Mouse (Mus musculus): ENCODE measurements at regions not wholly inside any gene's neighbourhood (a gene's known extent, or its start where the extent isn't known, plus 50 kb on each side); places are given as distances from the start of the nearest gene placed in this dataset.

GRCm38 (mm10) chr9:62181182-62181830 lies 58.9 kb upstream of the Glce start:
- TF ChIP-seq GATA4 (IDR thresholded peaks at IDR 0.05; ENCODE audit: insufficient replicate concordance, low read length): no peak

DNA sequence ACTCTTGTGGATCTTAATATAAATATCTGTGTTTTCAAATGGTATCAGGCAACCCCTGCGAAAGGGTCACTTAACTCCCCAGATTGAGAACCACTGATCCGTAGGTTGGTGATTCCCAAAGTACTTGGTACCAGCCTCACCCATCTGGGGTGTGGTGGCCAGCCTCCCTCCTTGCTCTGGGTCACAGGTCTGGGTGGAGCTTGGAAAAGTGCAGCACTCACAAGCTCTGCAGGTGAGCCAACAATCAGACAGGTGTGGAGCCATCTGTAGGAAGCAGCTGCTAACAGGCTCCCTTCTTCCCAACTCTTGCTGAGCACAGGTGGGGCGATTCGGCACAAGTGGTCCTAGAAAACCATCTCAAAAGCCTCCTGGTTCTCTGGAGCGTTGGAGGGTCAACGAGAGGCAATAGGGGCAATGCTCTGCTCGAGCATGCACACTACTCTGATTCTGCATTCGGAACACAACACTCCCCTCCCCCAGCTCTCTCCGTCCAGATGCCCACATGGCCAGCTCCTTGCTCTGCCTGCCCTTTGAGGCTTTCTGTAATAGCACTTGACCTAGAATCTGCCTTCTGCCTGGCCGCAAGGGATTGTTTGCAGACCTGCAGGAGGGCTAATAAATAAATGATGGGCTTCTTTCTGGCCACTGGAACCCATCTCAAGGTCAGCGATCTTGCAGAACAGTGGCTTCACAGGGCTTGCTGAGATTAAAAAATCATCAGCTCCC lies 58.2 kb upstream of the Glce start:
- no peak for TF ChIP-seq GATA4 (IDR thresholded peaks at IDR 0.05; ENCODE audit: insufficient replicate concordance, low read length)

DNA sequence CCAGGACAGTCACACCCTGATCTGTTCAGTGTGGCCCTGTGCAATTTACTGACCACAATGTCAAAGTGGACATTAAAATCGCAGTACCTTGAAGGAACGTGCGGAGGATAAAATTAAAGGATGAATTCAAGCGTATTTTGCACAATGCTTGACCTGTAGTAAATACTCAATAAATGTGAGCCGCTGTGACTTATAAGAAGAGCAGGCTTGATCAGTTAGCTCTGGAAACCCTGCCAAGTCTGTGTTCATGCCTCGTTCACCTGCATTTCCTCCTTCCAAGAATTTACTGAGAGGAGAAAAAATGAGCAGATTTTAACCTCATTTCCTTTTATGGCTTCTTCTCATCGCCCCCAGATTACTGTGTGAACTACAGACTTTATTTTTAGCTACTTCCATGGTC lies 52.2 kb upstream of the Glce start:
- no peak for TF ChIP-seq GATA4 (IDR thresholded peaks at IDR 0.05; ENCODE audit: insufficient replicate concordance, low read length)
